Mouse (Mus musculus): ENCODE measurements around the gene Gtf3a.

DNA sequence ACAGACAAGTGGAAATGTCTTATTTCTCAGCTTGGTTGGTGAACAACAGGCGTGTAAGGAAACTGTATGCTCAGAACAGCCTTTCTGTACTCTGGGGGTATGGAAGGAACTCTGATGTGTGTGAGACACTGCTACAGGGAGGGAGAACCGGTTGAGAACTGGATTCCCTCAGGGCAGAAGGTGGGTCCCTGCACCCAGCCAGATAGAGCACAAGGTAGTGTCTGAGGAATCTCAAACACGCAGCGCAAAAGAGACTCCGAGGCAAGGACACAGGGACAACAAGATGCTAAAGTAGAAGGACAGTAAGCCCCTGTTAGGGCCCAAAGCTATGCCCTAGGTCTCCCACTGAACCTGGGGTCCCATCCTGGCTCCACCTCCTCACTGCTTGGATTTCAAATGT lies 21.8 kb upstream of the Gtf3a start:
- TF ChIP-seq CTCF (IDR thresholded peaks at IDR 0.05; ENCODE audit: low read depth) (no peak), EP300 (IDR thresholded peaks at IDR 0.05; ENCODE audit: low read depth) (no peak)
